Mouse (Mus musculus): ENCODE data around the gene Carns1. TPM values are rescaled to one million over a fixed set of nuclear protein-coding genes. Genes with fewer than 3 reads are reported as not detected.
A peak's percentile ranks its signal among the peaks of the same experiment; 100 is the strongest.

Carns1 gene
- total RNA-seq (2022) = 1 to 10 TPM; 3.6 to 6.8 (median 5.2) TPM

DNA sequence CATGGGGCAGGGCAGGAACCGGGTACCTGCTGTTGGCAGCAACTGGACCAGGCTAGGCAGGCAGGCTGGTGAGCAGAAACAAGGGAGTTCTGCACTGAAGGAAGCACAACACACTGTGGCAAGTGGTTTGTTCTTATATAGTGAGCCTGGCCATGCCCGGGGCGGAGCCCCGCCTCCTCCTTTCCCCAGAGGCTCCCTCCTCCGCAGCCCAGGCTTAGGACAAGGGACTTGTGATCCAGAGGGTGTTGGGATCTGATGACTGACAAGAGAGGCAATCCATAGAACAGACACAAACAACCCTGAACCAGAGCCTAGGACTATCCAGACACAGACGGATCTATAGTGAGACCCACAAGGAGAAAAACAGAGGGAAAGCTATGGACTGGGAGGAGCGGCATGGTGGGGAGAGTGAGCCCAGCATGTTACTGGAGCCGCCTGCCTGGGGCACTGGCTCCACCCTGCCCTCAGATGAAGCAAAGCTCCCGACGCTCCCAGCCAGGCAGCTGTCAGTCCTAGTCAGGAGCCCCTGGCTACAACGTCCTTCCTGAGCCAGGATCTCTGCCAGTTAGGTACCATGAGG, at the start of gene Carns1:
Gene Carns1 (minus strand): TSS at position 112 of the 580 bp plus-strand sequence.
- no peak for DNase-seq

DNA sequence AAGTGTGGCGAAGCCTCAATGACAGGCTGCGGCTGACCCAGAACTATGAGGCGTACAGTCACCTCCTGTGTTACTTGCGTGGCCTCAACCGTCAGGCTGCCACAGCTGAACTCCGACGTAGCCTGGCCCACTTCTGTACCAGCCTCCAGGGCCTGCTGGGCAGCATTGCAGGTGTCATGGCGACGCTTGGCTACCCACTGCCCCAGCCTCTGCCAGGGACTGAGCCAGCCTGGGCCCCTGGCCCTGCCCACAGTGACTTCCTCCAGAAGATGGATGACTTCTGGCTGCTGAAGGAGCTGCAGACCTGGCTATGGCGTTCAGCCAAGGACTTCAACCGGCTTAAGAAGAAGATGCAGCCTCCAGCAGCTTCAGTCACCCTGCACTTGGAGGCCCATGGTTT, 46.9 kb upstream of the Carns1 start:
- DNase-seq = no peak

DNA sequence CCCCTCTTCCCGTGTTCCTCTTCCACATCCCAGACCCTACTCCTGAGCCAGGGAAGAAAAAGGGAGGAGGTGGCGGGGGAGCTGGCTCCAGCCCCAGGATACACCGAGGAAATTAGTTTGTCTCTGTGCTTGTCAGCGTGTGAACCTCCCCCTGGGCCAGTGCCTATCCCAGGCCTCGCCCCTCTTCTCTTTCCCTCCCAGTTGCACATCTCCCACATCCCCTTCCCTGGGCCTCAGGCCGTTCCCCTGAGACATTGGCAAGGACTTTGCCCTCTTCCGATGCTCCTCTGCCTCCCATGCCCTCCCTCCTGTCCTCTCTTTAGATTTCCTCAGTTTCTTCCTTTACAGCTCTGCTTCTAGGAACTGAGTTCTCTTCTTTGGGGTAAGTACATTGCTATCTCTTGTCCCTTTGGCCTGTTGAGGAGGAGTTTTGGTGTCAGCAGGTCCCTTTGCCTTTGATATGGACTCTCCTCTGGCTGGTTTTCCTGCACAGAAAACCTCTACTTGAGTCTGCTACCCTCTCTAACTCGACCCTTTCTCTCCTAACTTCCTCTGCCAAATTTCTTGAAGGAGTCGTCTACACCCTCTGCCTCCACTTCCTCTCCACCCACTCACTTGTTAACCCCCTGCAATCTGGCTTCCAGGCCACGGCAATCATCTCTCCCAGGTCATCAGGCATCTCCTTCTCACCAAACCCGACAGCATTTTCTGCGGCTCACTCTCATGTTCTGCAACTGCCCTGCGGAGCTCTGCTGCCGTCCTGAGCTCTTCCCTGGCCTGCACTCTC, 45.9 kb upstream of the Carns1 start:
- no peak for DNase-seq

DNA sequence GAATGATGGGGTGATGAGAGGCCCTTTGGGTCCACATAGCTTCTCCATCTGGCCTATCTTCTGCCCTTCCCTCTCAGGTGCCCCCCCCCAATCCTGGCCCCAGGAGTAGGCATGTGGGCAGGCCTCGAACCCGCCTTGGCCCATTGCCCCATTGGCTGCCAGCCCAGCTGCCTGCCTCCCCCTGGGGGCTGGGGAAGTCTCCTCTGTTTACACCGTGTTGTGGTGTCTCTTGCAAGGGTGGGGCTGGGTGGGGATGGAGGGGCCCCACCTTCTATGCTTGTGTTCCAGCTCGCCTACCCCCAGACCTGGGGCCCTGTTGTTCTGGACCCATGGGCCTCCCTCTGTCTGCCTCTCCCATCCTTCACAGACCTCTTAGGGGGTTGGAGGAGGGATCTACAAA, 45.1 kb upstream of the Carns1 start:
- no peak for DNase-seq

DNA sequence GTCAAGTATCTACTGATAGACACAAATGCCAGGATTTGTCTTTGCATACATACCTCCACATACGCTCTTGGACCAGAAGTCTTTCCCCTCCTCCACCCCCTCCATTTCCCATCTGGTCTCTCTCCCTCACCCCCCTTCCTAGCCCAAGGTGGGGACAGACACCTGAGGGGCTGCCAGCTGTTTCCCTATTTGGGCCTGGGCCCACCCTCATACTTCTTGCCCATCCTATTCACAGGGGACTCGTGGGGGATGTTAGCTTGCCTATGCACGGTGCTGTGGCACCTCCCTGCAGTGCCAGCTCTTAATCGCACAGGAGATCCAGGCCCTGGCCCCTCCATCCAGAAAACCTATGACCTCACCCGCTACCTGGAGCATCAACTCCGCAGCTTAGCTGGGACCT, 44.7 kb upstream of the Carns1 start:
- DNase-seq = no peak

DNA sequence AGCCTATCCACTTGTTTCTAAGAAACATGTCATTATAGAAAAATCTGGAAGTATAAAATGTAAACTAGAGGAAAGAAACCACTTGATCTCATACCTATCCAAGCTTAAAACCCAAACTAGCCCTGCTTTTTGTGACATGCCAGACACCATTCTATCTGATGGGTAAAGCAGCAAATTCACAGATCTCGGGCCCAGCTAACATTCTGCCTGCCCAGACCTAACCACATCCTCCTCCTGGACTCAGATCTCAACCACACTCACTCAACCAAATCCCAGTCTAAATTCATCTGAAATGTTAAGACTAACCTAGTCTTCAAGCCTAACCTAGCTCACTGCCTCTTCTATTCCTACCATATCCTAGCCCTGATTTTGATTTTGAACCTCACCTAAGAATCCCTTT, 43.5 kb upstream of the Carns1 start:
- no peak for DNase-seq

DNA sequence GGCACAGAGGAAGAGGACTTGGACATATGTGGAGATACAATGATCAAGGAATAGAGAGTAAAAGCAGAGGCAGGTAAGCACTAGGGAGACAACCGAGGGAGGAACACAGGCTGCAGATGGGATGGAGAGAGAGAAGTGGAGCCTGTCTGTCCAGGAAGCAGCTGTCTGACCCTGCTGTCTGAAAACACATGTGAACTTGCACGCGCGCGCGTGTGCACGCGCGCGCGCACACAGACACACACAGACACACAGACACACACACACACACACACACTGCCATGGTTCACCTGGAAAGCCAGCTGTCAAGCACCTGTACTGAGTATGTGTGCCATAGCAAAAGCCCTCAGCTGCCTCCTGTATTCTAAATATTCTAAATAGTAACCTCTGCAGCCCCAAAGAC, 43.0 kb upstream of the Carns1 start:
- DNase-seq = no peak

DNA sequence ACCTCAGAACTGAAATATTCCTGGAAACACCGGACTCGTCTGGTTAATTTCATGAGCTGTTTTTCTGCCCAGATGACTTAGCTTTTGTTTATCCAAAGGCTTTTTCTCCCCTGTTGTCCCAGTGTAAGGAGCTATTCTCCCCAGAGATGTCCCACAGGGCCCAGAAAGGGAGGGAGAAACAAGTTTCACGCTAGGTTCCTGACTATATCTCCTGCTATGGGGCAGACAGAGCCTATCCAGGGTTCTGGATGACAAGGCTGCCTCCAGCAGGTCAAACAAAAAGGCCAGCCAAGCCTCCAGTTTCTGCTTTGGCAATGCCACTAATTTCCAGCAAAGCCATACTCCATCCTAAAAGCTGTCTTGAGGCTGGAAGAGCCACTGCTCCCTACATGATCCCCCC, 42.6 kb upstream of the Carns1 start:
- no peak for DNase-seq

DNA sequence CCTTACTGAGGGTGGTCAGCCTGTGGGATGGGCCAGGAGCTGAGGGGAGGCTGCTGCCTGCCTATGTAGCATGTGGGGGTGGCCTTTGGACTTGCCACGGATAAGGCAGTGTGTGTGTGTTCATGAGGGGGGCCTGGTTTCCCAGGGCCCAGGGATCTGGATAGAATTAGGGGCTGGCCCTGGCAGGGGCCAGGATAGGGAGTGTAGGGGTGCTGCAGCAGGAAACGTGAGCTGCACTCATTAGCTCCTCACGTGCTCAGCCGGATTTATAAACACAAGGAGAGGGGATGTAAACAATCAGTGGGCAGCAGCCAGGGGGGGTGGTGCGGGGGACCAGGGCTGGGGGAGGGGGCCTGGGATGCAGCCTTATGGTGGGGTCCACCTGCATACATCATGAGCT, 41.9 kb upstream of the Carns1 start:
- DNase-seq = no peak

DNA sequence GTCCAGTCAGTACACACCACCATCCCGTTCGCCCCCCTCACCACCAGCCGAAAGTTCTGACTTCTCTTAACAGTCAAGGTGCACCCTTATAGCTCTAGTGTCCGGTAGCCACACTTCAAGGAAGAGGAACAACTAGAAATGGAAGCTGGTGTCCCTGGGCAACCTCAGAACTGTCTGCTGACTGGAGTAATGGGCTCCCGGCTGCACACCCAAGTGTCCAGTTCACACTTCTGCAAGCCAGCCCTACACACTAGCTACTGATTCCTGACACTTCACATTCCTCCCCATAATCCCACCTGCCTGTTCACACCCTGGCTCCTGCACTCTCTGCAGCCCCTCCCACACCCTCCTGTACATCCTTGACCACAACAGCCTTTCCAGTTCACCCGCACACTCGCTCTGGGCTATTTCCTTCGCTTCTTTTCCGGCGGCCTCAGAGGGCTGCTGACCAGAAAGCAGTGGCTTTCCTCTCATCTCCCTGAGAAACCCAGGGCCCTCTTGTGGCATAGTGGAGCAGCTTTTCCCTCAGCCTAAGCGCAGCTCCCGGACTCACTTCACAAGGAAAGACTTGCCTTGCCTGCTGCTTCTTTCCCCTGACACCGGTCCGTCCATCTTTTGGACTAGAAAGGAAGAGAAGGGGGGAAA, 40.9 kb upstream of the Carns1 start:
- no peak for DNase-seq

DNA sequence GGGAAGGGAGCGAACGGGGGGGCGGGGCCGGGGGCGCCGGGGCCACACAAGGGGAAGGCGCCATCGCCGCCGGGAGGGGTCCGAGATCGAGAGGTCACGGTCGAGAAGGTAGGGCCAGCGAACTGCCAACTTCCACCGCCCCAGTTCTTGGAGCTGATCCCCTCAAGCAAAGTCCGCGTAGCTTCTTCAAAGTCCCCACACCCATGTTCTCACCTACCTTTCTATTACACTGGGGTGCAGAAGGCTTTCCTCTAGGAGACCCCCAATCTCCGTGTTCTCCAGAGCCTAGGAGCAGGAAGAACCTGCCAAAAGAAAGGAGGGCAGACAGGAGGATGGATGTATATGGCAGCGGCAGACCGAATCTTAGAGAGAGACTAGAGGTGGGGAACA, 40.2 kb upstream of the Carns1 start:
- no peak for DNase-seq

DNA sequence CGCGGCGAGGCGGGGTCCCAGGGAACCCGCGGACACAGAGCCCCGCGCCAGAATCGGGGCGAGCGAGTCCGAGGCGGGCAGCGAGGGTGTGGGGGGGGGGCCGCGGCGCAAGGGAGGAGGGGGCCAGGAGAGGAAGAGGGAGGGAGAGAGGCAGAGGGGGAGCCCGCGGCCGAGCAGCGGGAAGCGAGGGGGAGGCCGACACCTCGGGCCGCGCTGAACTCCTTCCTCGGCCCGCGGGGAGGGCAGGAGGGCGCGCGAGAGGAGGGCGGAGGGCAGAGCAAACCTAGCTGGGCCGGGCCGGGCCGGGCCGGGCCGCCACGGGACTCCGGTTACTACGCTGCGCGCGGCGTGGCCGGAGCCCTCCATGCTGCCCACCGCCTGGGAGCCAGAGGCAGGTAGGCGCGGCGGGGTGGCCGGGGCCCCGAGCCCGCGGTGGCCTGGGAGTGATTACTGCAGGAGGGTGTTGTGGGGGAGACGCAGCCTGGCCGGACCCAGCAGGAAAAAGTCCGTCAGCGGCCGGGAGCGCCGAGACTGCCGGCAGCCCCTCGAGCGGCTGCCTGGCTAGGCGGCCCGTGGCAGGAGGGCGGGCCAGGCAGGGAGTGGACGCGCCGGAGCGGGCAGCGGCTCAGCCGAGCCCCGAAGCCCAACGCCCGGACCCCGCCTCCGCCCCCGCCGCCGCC, 39.6 kb upstream of the Carns1 start:
- DNase-seq = no peak

DNA sequence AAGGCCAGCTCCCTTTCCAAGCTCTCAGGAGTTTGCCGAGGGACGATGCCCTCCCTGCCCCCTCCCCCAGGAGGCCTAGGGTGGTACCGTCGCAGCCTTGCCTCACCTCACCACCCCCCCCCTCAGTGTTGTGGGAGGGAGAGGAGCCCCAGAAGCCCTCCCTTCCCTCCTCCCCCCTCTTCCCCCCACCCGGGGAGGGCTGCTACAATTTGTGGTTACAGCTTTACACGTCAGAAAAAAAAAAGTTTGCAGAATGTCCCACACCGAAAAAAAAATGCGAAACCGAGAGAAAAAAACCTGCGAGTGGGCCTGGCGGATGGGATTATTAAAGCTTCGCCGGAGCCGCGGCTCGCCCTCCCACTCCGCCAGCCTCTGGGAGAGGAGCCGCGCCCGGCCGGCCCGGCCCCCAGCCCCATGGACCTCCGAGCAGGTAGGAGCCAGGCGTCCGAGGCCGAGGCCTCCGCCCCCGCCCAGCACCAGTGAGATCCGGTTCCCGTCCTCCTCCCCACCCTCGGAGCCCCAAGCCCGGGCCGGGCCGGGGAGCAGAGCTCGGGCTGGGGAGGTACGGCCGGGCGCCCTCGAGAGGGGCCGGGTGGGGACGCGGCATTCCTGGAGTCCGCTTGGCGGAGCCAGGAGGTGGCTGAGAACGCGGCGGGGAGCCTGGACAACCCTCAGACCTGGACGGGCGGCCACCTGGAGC, 38.9 kb upstream of the Carns1 start, which contains the start of the genes Clcf1 and AC109138.7:
Gene Clcf1 (plus strand): TSS at position 168 of the 700 bp plus-strand sequence.
Gene AC109138.7 (plus strand): TSS at position 287 of the 700 bp plus-strand sequence.
- DNase-seq = no peak

DNA sequence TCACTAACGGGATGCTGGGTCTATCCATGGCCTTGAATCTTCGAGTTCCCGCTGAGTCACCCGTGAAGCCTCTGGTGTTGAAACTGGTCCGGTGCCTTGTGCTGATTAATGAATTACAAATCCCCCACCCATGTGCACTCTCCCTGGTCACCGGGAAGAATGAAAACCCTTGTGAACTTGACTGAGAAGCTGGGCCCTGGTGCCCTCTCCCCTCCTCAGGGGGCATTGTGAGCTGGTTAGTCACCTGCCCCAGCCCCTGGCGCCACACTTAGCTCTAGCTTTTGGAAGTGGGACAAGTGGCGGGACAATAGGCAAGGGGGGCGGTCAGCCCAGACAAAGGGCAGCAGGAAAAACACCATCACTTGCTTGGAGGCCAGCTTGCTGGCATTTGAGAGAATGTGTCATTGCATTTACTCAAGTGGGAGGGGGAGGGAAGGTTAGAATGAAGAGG, 38.3 kb upstream of the Carns1 start:
- DNase-seq = peak; percentile 67

DNA sequence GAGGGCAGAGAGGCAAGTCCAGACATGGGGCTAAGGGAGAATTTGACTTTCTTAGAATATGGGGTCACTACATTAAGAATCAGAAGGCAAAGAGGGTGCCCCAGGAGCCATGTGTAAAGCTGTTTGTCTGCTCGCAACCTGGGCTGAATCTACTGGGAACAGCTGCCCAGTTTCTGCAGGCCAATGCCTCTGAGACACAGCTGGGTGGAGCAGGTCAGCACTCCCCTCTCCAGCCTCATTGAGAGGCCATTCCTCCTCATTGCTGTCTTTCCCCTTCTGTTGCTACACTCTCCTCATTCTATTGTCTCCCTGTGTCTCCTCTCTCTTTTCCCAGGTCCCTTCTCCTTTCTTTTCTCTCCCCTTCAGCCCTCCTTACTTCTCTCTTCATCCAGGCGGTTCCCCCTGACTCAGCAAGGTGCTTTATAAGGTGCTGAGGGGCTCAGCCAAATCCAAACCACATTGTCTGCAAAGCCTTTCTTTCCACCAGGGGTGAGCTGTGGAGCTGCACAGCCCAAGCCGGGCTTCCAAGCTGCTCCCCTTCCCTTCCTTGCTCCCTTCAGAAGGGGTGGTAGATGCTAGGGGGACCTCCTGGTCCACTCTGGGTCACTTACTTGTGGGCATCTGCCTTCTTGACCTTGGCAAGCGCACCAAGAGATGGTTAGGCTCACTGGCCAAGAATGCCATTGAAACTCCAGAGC, 36.8 kb upstream of the Carns1 start:
- DNase-seq = no peak

DNA sequence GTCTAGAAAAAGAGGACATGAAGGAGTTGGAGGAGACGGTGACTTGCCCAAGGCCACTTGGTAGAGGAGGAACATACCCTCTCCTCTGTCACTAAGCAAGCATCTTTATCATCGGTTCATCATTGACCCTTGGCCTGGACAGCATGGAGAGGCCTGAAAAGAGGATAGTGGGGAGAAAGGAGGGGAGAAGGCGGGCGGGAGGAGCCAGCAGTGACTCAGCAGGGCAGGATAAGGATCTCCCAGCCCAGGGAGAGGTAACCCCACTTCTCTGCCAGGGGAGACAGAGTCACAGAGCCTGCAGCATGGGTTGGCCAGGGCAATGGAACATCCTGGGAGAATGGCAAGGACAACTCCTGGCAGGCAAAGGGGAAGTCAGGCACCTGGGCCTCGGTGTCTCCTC, 33.3 kb upstream of the Carns1 start:
- no peak for DNase-seq

DNA sequence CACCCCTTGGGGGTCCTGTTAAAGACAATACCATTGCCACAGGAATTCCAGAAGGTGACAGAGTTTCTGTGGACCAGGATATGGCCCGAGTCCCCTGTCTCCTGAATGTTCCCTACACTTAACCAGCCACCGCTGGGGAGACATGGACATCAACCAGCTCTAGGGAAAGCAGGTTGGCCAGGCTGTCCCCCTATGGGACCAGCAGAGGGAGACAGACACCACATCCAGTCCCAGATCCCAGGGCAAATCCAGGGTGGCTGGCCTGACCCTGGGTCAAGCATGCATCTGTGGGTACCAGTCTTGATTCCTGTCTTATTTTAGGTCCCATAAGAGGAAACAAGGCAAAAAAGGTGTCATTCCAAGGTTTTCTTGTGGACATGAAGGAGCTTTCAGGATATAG, 31.7 kb upstream of the Carns1 start:
- DNase-seq = peak; percentile 71

DNA sequence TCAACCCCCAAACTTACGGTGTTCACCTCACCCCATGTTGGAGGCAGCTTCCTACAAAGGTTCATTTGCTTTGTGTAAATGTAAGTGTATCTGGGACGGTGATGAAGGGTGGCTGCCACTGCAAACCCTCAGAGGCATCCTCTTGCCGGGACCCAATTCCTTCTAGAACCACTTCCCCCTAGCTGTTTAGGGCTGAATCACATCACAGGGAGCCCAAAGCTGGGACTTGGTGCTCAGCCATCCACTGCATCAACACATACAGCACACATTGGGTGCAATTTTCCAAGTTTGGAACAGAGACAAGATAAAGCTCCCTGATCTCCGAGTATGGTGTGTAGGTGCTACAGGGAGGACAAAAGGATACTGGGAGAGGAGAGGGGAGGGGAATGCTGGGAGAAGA, 29.6 kb upstream of the Carns1 start:
- no peak for DNase-seq

DNA sequence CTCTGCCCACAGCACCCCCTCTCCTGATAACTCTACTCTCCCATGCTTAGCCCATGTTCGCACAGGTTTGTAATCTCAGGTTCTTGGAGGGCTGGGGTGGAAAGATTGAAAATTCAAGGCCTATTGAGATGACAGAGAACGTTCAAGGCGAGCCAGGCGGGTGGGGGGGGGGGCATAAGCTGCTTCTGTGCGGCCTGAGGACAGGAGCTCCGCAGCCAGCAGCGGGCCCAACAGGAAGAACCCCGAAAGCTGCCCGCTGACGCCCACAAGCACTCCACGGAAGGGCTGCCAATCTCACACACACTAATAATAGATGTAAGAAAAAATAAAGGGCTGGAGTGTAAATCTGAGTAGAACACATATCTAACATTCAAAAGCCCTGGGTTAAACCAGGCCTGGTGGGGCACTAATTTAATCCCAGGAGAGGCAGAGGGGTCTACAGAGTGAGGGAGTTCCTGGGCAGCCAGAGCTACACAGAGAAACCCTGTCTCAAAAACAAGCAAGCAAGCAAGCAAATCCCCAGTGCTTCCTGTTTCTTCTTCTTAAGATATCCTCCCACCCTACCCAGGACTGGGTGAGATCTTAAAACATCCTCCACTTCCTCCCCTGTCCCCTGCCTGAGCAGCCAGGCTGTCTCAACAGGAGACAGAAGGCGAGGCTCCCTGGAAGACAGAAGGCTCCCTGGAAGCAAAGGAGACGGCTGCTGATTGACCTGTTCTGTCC, 28.5 kb upstream of the Carns1 start:
- DNase-seq = no peak

DNA sequence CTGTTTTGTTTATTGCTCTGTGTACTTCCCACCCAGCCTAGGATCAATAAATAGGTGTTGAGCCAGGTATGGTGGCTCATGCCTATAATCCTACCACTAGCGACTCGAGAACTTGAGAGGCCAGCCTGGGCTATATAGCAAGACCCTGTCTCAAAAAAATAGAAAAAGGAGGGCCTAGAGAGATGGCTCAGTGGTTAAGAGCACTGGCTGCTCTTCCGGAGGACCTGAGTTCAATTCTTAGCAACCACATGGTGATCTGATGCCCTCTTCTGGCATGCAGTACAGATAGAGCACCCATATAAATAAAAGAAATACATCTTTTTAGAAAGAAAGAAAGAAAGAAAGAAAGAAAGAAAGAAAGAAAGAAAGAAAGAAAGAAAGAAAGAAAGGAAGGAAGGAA, 27.9 kb upstream of the Carns1 start:
- DNase-seq = no peak

DNA sequence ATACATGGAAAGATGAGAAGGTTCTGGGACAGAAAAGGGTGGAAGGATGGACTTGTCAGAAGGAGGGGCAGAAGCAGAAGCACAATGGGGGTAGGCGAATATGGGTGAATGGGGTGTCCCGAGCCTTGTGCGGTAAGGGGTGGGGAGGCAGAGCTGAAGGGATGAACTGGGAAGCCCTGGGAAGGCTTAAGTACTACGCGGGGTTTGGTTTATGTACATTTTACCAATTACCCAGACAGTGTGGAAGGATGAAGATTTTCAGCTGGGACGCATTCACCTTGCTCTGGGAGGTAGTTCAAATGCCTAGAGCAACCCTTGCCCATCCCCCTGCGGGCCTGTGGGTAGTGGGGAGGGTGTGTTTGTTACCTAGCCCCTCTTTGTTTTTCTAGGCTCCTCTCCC, 26.9 kb upstream of the Carns1 start:
- no peak for DNase-seq

Measured in adrenal gland, adult 8-10 months (tissue).